Mouse (Mus musculus): Measurements from ENCODE around the gene Dlg4.

DNA sequence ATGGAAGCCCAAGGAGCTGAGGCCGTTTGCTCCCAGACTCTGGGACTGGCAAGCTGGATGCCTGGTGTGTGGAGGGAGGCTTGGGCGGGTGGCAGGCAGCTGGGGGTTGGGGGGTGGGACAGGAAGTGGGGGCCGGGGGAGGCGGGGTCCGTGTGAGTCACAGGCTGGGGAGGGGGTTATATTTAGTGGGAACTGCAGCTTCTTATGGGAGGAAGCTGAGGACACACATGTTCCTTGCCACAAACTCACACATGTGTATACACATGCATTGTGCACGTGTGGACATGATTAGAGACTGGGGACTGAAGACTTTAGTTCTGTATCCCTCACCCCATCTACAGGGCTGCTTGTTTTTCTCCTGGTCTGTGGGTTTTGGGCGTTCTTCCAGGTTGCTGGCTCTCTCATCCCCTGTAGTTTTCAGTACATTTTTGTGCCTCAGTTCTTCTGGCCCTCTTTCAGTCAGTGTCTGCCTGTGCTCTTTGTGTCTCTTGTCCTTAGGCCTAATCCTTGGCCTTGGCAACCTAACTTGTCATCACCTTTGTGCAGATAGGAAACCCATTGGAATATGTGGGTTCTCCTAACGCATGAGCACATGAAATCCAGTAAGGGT is 3.4 kb downstream of the Dlg4 start:
- no peak for TF ChIP-seq CTCF (conservative IDR thresholded peaks at IDR 0.05; ENCODE audit: insufficient read depth, insufficient read length, low read depth, low read length)
- no peak for TF ChIP-seq POLR2A (IDR thresholded peaks at IDR 0.05; ENCODE audit: low read depth, low read length)
